Mouse (Mus musculus): ENCODE data around the gene 4930415L06Rik. TPM values are rescaled to one million over a fixed set of nuclear protein-coding genes. Genes with fewer than 3 reads are reported as not detected.

The 4930415L06Rik gene
- not detected for polyA plus RNA-seq (2017; shearing (Covaris generic))

DNA sequence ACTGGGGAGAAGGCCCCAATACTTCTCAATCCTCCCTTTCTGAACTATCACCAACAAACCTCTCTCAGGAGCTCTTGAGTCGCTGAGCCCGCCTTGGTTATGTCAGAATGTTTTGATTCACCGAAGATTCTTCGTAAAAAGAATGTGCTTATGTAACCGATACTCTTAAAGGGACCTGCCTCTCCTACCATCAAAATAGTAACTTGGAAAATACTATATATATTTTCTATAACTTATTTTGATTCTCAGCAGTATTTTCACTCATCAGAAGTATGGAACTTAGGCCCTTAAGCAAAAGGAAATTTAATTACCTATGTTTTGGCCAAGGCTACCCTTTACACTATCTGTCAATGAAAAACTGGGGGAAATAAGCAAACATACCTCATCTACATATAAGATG lies at the start of gene 4930415L06Rik:
4930415L06Rik (minus strand) TSS at position 101 of the 400 bp plus-strand sequence.
- no peak for ATAC-seq

GRCm38 (mm10) chrX:89978621-89979020 lies 46.0 kb upstream of the 4930415L06Rik start:
- no peak for ATAC-seq

GRCm38 (mm10) chrX:89904871-89905270 lies 27.8 kb downstream of the 4930415L06Rik start:
- ATAC-seq: no peak

Other genes with a start within 250 kb of the 4930415L06Rik start
- gene 4932429P05Rik, start 180.6 kb downstream of the 4930415L06Rik start, polyA plus RNA-seq (2017; shearing (Covaris generic)): not detected